ENCODE assay signal across 25 mouse cellular contexts in genomic region chr4:148664021-148664420, GRCm38 (mm10). TPM values are rescaled to one million over a fixed set of nuclear protein-coding genes. Genes with fewer than 3 reads are reported as not detected.
"Had no signal": no experiment of that assay in that cellular context is flagged by ENCODE, and none has a peak within 500 bp of the region (broad histone marks: within the 10 kb centered on the region; RNA-seq: fewer than 3 reads in every experiment).

No protein-coding gene starts in this region.

- H3K27ac ChIP-seq: limb, embryonic 12.5 days; limb, embryonic 15.5 days; liver, embryonic 12.5 days; liver, embryonic 15.5 days had no signal

- H3K4me3 ChIP-seq: limb, embryonic 12.5 days; limb, embryonic 15.5 days; liver, embryonic 12.5 days; liver, embryonic 15.5 days had no signal

- H3K36me3 ChIP-seq: limb, embryonic 12.5 days; limb, embryonic 15.5 days; liver, embryonic 12.5 days; liver, embryonic 15.5 days had no signal

- DNase-seq: kidney, adult 2 months; kidney, postnatal 10 days; kidney, postnatal 36 days; layer of hippocampus, postnatal 36 days; left cerebral cortex, postnatal 4 days; lung, adult 2 months; lung, postnatal 14 days; lung, postnatal 4 days; midbrain, embryonic 14.5 days; right cerebral cortex, adult 18-20 months; right cerebral cortex, postnatal 14 days; right cerebral cortex, postnatal 4 days; spleen, adult 18-20 months; thymus, postnatal 25 days had no signal

- H3K4me2 ChIP-seq: limb, embryonic 12.5 days; limb, embryonic 15.5 days; liver, embryonic 12.5 days; liver, embryonic 15.5 days; midbrain, embryonic 11.5 days had no signal

- H3K9me3 ChIP-seq: limb, embryonic 12.5 days; limb, embryonic 15.5 days; liver, embryonic 12.5 days; liver, embryonic 15.5 days had no signal

- H3K9ac ChIP-seq: limb, embryonic 12.5 days; limb, embryonic 15.5 days; liver, embryonic 12.5 days; liver, embryonic 15.5 days had no signal

RNA-seq across cellular contexts. Expression of gene Gm572, which starts 20.9 kb away (rescaled TPM):
- polyA plus RNA-seq: intestine, embryonic 14.5 days; kidney, embryonic 14.5 days; limb, embryonic 12.5 days; limb, embryonic 15.5 days; liver, embryonic 12.5 days; liver, embryonic 15.5 days; lung, embryonic 16.5 days; midbrain, embryonic 11.5 days; midbrain, embryonic 14.5 days; midbrain, postnatal 0 days; neural tube, embryonic 11.5 days; thymus, postnatal 0 days had no signal
